Mouse (Mus musculus): Measurements from ENCODE around the gene Wfdc2.
"Not testable (repeated sequence)": the region's sequence is repeated elsewhere in the genome, so short reads cannot be mapped to it uniquely, and the experiment has no call there.

Wfdc2 gene

DNA sequence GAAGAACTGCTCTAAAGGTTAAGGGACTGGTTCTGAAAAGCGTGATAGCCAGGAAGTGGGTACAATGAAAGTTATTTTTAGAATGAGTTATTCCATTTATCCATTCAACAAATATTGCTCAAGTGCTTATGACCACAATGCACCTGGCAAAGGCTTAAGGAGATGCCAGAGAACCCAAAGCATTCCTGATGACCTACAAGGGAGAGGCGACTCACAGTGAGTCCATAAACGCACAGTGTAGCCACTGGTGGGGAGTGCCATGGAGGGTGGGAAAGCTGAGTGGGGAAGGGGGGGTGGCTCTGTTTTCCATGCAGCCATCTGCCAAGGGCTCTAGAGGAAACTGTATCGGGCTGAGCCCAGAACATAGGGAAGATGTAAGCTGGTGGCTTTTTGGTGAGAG lies 12.9 kb upstream of the Wfdc2 start:
- DNase-seq (ENCODE audit: low read depth) = peak; percentile 51

DNA sequence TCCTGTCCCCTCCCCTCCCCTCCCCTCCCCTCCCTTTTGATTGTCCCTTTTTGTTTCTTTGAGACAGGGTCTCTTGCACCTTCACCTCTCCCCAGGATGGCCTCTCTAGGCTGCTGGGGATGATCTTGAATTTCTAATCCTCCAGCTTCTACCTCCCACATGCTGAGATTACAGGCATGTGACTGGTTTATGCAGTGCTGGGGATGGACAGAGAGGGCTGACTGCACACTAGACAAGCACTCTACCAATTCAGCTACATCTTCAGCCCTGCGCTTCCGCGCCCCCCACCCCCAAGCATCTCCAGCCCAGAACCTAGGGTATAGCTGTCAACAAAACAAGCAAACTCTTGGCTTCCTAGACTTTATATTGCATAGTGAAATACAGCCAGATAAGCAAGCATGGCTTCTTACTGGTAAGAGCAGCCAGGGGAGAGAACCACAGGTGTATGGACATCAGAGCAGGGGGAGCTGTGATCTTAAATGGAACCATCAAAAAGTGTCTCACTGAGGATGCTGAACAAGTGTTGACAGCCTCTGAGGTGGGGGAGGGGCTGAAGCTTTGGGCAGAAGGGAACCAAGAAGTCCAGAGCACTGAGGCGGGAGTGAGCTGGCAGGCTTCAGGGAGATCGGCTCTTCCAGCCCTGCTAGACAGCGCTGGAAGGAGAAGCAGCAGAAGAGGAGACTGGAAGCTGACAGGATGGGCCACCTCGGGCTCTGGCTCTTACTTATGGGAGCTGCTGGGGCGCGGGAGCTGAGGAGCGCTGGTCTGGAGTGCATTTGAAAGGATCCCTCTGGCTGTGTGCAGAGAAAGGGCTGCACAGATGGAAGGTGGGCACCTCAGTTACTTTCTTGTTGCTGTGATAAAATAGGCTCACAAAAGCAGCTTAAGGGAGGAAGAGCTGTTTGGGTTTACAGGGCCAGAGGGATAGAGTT lies 12.0 kb upstream of the Wfdc2 start:
- no peak for DNase-seq (ENCODE audit: low read depth)

DNA sequence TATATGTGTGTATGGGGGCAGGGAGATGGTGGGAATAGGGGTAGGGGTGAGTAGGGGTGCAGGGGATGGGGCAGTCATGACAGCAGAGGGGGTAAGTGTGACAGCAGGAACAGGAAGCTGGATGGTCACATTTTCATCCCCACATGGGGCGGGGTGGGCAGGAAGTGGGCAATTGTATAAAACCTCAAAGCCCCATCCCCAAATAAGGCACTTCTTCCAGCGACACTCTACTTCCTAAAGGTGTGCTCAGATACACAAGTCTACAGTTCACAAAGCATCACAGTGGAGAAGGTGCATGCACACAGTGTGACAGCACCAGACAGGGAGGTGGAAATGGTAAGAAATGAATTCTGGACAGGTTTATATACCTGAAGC lies 11.3 kb upstream of the Wfdc2 start:
- no peak for DNase-seq (ENCODE audit: low read depth)

DNA sequence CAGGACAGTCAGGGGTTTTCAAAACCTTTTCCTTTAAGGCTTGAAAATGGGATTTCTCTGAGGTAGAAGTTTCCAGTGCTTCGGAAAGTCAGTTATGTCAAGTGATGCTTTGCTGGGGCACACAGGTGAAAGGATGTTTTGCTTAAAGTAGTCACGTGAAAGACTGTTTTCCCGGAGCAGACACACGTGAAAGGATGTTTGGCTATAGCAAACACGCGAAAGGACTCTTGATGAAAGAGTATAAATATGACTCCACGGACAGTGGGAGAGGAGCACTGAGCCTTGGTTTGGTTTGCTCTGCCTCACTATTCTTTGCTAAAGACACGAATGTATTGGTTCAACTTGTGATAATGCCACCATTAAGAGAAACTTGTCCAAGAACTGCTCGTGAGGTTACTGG lies 10.7 kb upstream of the Wfdc2 start:
- no peak for DNase-seq (ENCODE audit: low read depth)

DNA sequence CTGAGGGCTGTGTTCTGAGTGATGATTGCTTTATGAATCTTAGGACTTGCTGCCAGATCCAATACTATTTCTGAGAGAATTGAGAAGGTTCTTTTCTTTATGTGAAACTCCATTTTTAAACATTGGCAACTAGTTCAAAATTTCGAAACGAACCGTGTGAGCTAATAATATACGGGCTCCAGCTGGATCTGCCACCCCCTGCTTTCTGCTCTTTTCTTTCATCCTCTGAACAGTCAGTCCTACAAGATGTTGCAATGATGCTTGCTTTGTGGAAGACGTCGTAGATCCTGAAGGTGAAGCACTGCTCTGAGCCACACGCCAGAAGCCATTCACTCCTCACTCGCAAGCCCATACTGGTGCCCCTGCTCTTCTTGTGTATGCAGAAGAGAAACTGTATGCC lies 3.8 kb upstream of the Wfdc2 start:
- no peak for DNase-seq (ENCODE audit: low read depth)

DNA sequence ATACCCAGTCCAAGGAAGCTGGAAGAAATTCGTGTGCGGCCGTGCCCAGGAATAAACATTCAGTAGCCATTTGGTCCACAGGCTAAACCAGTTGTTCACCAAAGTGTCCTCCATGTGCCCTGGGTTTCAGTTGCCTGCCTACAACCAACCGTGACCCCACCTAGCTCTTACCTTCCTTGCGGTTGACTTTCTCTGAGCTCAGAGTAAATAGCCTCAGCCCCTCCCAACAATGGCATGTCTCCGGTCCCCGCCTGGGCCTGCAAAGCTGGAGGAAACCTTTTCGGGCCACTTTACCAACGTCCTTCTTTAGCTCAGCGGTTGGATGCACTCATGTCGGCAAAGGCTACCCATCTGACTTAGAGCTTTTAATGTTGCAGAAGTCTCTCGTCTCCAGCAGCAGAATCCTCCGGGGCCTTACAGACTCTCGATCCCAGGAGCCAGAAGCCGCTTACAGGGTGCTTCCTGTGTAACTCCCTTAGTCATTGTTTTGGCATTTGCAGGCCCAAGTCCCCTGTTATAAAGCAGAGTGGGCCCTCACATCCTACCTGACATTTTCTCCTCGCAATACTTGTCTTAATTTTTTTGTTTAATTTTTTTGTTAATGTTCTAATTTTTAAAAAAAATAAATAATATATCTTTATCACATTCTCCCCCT lies 3.1 kb upstream of the Wfdc2 start:
- DNase-seq (ENCODE audit: low read depth) = no peak

DNA sequence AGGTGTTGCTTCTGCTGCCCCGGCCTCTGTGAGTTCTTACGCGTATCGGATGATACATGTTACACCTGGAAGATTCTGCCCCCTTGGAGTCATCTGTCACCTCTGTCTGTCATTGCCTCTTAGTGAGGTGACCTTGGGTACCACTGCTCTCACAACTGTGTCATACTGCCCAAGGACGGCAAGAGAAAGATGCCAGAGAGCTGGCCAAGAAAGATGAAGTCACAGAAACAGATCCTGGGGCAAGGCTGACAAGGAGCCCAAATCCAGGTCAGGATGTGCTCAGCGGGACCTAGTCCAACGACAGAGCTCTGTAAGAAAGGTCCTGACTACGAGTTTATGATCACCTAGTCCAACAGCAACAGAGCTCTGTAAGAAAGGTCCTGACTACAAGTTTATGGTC lies 2.1 kb upstream of the Wfdc2 start:
- no peak for DNase-seq (ENCODE audit: low read depth)

DNA sequence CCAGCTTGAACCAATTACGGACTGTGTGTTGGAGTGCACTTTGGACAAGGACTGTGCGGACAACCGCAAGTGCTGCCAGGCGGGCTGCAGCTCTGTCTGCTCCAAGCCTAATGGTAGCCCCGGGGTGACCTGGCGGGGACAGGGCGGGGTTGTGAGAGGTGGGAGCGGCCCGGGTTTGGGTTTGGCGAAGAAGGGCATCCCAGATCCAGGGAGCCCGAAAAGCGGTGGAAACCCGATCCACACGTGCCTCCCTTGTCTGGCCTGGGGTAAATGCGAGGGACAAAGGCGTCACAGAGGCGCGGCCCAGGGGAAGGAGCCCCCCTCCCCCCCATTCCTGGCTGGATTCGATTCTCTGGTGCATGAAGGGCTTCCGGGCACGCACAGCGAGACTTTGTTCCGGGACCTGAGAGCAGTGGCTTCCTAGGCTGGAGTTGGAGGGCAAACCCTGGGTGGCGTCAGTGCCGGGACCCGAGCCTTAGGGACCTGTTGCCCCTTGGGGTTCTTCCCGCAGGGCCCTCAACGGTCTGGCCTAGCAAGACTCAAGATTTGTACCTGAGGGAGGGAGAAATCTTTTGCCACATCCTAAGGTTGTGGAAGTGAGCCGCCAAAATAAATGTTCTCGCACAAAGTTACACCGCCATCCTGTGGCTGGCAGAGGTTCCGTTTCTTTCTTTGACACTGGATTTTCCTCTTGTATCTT lies 1.3 kb downstream of the Wfdc2 start:
- DNase-seq (ENCODE audit: low read depth) = no peak

DNA sequence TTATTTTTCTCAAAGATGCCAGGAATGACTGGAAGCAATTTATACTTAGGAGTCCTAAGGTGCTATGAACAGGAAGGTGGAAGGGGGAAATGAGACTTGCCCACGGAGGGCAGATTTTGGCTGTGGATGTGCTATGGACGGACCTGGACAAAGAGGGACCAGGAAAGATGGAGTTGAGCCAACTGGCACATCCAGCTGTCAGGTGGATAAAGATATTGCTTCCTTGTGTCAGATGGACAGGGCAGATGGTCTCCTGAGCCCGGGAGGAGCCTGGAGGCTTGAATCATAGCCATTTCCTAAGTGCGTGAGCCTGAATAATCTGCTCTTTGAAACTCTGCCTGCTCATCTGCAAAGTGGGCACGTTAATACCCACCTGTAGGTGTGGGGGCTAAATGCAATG lies 2.1 kb downstream of the Wfdc2 start:
- no peak for DNase-seq (ENCODE audit: low read depth)

DNA sequence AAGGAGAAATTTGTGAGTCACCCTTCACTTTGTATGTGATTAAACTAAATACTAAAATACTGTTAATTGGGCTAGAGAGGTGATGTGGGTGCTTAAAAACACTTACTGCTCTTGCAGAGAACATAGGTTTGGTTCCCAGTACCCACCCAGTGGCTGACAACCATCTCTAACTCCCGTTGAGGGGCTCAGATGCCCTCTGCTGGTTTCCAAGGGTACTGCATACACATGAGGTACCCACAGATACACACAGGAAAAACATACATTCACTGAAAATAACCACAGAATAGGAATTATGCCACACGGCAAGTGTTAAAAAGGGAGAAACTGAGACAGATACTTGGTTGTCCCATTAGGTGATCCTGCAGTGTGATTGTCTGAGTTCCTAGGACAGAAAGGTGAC lies 4.8 kb downstream of the Wfdc2 start:
- DNase-seq (ENCODE audit: low read depth) = no peak

DNA sequence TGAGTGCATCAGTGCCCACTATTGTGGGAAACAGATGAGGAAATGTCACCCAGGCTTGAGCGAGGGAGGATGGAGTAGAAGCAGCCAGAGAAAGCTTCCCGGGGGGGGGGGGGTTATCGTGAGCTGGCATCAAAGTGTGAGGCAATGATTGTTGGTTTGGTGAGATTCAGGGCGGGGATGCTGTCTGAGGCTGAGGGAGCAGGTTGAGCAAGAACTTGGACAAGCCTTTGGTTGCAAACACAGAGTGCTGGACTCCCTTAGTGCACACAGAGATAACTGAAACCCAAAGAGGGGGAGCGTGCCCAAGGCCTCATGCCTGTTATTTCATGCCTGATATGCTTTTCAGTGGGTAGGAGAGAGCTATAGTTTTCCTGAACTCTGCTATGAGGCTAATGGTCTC lies 5.2 kb downstream of the Wfdc2 start:
- DNase-seq (ENCODE audit: low read depth) = no peak

DNA sequence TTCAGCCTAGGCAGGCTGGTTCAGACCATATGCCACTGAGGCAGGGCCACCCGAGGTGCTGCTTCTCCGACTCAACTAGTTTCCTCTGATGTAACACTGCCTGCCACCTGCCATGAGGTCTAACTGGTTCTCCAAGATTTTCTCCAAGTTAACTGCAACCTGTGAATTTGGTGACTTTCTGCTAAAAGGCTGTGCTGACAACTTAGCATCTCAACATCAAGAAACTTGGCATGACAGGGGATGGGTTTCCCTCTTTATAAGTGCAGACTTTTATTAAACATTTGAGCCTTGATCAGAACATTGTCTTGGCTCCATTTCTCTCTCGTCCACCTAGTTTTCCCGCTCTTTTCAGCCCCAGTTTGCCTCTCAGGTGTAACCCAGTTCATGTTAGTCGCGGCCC lies 11.1 kb downstream of the Wfdc2 start, which contains the start of gene Spint3:
Spint3 (minus strand) TSS at position 101 of the 400 bp plus-strand sequence.
- not testable (repeated sequence) for DNase-seq (ENCODE audit: low read depth)

DNA sequence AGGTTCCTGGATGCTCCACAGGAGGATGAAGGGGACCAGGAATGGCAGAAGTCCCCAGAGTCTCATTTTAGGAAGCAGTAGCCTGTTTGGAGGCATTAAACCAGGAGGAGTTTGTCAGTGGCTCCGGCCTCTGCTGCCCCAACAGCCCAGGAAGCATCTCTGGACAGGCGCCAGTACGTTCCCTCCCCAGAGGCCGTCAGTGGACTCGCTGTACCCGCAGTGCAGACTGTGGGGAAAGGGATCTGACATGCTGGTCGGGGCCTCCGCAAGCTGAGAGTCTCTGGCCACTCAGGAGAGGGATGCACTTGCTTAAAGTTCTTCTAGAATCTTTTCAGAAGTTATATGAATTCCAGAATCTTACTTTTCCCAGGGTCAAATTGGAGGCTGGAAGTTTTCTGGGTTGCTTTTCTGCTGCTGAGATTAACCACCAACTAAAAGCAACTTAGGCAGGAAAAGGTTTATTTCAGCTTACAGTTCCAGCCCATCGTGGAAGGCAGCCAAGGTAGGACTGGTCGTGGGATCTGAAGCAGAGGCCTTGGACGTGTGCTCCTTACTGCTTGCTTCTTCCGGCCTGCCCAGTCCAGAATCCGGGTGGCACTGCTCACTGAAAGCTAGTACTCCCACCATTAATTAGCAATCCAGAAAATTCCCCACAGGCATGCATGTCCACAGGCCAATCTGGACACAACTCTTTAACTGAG lies 23.0 kb downstream of the Wfdc2 start, which contains the start of gene Wfdc6a:
Wfdc6a (minus strand) TSS at position 423 of the 701 bp plus-strand sequence.
- not testable (repeated sequence) for DNase-seq (ENCODE audit: low read depth)

DNA sequence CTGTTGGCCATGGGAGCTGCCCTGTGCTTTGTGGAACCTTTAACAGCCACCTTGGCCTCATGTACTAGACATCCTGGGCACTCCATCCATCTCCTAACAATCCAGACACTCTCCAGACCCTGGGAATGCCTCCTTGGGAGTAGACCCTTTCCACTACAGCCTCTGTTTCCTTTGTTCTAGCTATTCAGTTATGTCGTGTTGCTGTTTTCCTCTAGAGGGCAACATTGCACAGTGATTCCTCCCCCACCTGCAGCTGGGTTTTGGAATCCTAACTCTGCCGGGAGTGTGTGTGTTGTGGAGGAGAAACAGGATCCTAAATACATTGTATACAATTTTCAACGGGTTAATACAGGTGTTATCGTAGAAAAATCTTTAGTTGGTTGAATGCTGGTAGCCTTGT lies 29.8 kb downstream of the Wfdc2 start:
- peak; percentile 11 for DNase-seq (ENCODE audit: low read depth)

DNA sequence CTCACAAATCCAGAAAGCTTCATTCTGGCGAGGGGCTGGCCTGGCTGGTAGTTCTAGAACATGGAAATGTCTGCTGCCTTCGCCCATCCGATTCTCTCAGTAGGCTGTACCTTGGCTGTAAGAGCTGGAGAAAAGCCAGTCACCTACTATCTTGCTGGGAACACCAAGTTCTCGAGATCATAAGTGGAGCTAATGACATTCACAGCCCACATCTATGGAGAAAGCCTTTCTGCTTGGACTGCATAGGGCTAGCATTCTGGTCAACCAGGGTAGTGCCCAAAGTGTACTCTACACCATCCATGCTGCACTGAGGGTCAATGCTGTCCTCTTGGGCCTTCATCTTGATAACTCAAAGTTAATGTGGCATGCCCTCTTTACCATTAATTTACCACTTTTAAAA lies 31.3 kb downstream of the Wfdc2 start, which contains the start of gene Eppin:
Eppin (minus strand) TSS at position 101 of the 400 bp plus-strand sequence.
- DNase-seq (ENCODE audit: low read depth) = no peak

DNA sequence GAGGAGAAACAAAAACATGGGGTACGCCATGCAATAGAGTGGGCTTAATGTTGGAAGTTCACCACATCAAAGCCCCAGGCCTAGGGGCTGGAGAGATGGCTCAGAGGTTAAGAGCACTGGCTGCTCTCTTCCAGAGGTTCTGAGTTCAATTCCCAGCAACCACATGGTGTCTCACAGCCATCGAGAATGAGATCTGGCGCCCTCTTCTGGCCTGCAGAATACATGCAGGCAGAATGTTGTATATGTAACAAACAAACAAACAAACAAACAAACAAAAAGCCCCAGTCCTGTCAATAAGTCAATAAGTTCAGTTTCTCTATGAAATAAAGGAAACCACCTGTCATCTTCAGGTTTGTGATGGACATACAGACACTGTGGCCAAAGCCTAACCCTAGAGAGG lies 38.0 kb downstream of the Wfdc2 start:
- no peak for DNase-seq (ENCODE audit: low read depth)

DNA sequence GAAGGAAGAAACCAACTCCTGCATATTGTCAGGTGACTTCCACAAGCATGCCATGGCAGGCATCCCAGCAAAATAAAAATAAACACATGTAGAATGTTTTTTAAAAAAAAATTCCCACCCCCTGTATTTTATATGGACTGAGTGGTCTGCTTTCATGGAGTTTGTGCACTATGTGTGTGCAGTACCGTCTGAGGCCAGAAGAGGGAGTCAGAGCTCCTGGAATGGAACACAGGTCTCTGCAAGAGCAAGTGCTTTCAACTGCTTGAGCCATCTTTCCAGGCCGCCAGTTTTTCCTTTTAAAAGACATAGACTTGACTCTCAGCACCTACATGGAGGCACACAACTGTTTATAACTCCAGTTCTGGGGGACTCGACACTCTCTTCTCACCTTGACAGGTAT lies 41.3 kb downstream of the Wfdc2 start:
- DNase-seq (ENCODE audit: low read depth) = no peak

DNA sequence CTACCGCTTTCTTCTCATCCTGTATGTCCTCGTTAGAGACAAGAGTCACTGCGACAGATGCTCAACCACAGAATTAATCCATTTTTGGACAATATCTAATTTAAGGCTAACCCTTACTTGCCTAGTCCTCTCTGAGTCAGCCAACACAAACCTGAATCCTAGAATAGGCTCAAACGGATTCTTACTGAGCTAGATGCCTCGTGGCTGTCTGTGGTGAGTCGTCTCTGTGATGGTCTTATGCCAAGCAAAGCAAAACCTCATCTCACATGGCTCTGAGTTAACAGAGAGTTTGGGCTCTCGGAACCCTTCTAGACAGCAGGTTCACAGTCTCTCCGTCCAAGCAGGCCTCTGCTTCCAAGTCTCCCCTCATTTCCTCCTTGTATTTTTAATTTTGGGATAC lies 42.2 kb downstream of the Wfdc2 start:
- peak; percentile 56 for DNase-seq (ENCODE audit: low read depth)

DNA sequence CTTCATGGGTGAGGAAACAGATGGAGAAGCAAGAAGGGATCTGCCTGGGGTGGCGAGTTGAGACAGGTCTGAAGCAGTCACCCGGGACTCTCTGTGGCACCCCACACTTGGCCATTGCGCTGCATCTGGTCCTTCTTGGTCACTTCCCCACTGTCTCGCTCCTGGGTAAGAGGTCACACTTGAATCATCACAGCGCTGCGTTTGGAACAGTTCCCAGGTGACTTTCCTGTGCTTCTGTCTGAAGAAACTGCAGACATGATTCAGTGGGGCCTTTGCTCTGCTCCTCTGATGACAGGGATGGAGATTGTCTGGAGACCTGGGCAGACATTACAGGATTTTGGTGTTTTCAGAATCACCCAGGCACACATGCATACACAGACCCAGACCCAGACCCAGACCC lies 46.6 kb downstream of the Wfdc2 start:
- no peak for DNase-seq (ENCODE audit: low read depth)

DNA sequence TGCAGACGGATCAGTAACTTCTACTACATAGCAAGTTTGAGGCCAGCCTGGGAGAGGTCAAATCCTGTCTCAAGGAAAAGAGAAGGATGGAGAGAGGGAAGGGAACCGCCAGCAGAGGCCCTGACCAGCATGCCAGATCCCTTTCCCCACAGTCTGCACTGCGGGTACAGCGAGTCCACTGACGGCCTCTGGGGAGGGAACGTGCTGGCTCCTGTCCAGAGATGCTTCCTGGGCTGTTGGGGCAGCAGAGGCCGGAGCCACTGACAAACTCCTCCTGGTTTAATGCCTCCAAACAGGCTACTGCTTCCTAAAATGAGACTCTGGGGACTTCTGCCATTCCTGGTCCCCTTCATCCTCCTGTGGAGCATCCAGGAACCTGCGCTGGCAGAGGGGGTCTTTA lies 51.3 kb downstream of the Wfdc2 start, which contains the start of the genes Wfdc6b and Wfdc8:
Wfdc6b (plus strand) TSS at position 52 of the 400 bp plus-strand sequence.
Wfdc8 (minus strand) TSS at position 156 of the 400 bp plus-strand sequence.
- not testable (repeated sequence) for DNase-seq (ENCODE audit: low read depth)

DNA sequence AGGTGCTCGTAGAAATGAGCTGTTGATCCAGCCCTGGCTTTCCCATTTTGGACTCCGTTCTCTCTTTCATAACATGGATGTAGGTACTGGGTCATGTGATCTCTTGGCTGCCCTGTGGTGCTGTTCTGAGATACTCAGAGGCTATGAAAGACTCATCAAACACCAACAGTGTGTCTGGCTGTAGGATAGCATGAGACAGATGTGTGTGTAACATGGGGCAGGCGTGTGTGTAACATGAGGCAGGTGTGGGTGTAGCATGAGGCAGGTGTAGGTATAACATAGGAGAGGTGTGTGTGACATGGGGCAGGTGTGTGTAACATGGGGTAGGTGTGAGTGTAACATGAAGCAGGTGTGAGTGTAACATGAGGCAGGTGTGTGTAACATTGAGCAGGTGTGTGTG lies 53.2 kb downstream of the Wfdc2 start:
- no peak for DNase-seq (ENCODE audit: low read depth)

Measured in fibroblast of lung, adult 2 months (primary cell).